Mouse (Mus musculus) olfactory bulb, adult 2 months (tissue): ENCODE results near the gene Gm17657. TPM values are rescaled to one million over a fixed set of nuclear protein-coding genes. Genes with fewer than 3 reads are reported as not detected.

Experiments
- H3K27ac ChIP-seq: fragments of 200-500 bp; 2 replicates; pipeline ENCODE4 v1.5.1; 2012; ENCODE audit warnings: low read depth, low read length; ENCODE audit not compliant: insufficient read depth
- H3K4me1 ChIP-seq: fragments of 200-500 bp; 2 replicates; pipeline ENCODE4 v1.6.1; 2012; ENCODE audit warnings: low read length; ENCODE audit not compliant: control insufficient read depth, insufficient read depth
- H3K4me3 ChIP-seq: fragments of 200-500 bp; 2 replicates; pipeline ENCODE4 v1.5.1; 2012; ENCODE audit warnings: mild to moderate bottlenecking, low read depth, low read length, moderate library complexity; ENCODE audit not compliant: insufficient read depth
- CTCF ChIP-seq: fragments of 200-500 bp; IDR thresholded peaks from 2 replicates; pipeline ENCODE4 v1.5.1; 2012; ENCODE audit warnings: low read depth, mild to moderate bottlenecking, low read length, moderate library complexity; ENCODE audit not compliant: insufficient read depth
- POLR2A ChIP-seq: fragments of 200-500 bp; IDR thresholded peaks from 2 replicates; pipeline ENCODE4 v1.6.1; 2012; ENCODE audit warnings: mild to moderate bottlenecking, low read depth, low read length, moderate library complexity; ENCODE audit not compliant: insufficient read depth
- WGBS: fragments of 180-500 bp; shearing (Covaris S2); methylation state at CpG from one replicate; pipeline ENCODE4 v1.1.7; 2018; 5-methylcytosine and 5-hydroxymethylcytosine counted together
- polyA plus RNA-seq: library from polyadenylated mRNA; stranded (reverse); fragments of >200 nt; gene quantifications from 2 replicates; pipeline ENCODE4 v1.2.4, GENCODE M21; 2012; ENCODE audit warnings: low replicate concordance; ENCODE audit not compliant: missing spikeins, insufficient read depth, insufficient read length

Gene Gm17657
- polyA plus RNA-seq, 1 experiment, result not detected

- no peak for TF ChIP-seq POLR2A
- TF ChIP-seq CTCF, result no peak
- WGBS, result 46% methylated on average over 6 of the region's 6 CpGs
- peaks cover 5% of the 10 kb centered on the region for H3K4me1 ChIP-seq
- H3K4me3 ChIP-seq, result no peak overlapping the region
- H3K27ac ChIP-seq, result no peak overlapping the region
Observed at GRCm38 (mm10) chr17:29551019-29551418, 1.6 kb upstream of the Gm17657 start.

DNA sequence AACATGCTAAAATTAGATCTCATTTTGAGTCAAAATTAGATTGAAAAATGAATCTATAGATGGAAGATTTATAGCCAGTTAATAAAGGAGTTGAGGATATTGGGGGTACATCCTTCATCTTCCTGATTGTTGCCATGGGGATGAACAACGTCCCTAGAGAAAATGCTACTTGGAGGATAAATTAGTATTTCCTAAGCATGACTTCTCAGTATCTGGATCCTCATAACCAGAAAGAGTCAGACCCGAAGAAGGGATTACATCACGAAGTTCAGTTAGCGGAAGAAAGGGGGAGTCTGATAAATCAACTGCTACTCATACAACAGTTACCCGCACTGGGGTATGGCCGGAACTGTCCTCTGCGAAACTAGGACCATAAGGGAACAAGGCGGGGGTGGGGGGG is 444 bp downstream of the Gm17657 start:
- H3K4me3 ChIP-seq, result no peak overlapping the region
- TF ChIP-seq CTCF (no peak), POLR2A (no peak)
- peaks cover 5% of the 10 kb centered on the region for H3K4me1 ChIP-seq
- 41% methylated on average over 8 of the region's 8 CpGs for WGBS
- H3K27ac ChIP-seq, result no peak overlapping the region

DNA sequence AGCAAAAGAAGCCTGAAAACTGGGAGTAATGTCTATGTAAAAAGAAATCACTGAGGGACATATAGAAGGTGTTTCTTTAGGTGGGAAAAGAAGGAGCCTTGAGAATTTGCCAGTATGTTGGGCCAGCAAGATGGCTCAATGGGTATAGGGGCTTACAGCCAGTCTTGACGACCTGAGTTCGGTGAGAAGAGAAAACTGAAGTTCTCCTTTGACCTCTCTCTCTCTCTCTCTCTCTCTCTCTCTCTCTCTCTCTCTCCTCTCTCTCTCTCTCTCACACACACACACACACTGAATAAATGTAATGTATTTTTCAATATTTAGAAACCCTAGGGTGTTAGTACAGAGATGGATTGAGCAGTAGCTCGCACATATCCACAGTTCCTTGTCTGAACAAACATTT is 944 bp downstream of the Gm17657 start:
- no peak overlapping the region for H3K27ac ChIP-seq
- TF ChIP-seq CTCF (no peak), POLR2A (no peak)
- H3K4me3 ChIP-seq, result no peak overlapping the region
- H3K4me1 ChIP-seq, result peaks cover 5% of the 10 kb centered on the region
- 73% methylated on average over 3 of the region's 3 CpGs for WGBS

GRCm38 (mm10) chr17:29545241-29545640 is 4.2 kb downstream of the Gm17657 start:
- Histone ChIP-seq H3K27ac (no peak overlapping the region), H3K4me3 (no peak overlapping the region), H3K4me1 (peaks cover 2% of the 10 kb centered on the region)
- WGBS, result 93% methylated on average over 5 of the region's 5 CpGs
- TF ChIP-seq POLR2A, result no peak
- TF ChIP-seq CTCF, result no peak

DNA sequence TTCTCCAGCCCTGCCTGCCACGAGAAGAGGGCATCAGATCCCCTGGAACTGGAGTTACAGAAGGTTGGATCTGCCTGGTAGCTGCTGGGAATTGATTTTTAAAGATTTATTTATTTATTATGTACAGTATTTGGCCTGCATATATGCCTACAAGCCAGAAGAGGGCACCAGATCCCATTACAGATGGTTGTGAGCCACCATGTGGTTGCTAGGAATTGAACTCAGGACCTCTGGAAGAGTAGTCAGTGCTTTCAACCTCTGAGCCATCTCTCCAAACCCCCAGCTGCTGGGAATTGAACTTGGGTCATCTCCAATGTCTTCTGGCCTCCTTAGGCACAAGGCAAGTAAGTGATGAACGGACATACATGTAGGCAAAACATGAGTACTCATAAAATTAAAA is 5.4 kb downstream of the Gm17657 start:
- Histone ChIP-seq H3K4me3 (no peak overlapping the region), H3K4me1 (no peaks in the 10 kb centered on the region), H3K27ac (no peak overlapping the region)
- TF ChIP-seq POLR2A, result no peak
- no peak for TF ChIP-seq CTCF
- 89% methylated on average over 2 of the region's 2 CpGs for WGBS

- Histone ChIP-seq H3K27ac (no peak overlapping the region), H3K4me1 (no peaks in the 10 kb centered on the region), H3K4me3 (no peak overlapping the region)
- 82% methylated on average over 19 of the region's 19 CpGs for WGBS
- TF ChIP-seq POLR2A (no peak), CTCF (no peak)
Observed at GRCm38 (mm10) chr17:29542831-29543690, 6.4 kb downstream of the Gm17657 start.

DNA sequence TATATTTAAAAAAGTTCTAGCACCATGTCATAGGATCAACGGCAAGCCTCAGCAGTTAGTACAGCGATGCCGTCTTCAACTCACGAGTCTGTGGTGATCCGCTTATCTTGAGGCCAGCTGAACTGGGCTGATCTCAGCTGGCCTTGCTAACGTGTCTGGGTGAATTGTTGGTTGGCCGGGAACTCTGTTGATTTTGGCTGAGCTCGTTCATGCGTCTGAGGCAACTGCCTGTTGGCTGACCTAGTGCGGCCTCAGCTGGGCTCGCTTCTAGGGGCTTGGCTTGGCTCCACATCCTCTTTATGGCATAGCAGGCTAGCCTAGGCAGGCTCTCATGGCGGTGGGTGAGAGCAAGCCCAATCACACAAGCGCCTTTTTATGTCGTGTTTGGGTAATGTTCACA is 8.0 kb downstream of the Gm17657 start:
- H3K4me3 ChIP-seq, result no peak overlapping the region
- TF ChIP-seq POLR2A (no peak), CTCF (no peak)
- 49% methylated on average over 14 of the region's 14 CpGs for WGBS

DNA sequence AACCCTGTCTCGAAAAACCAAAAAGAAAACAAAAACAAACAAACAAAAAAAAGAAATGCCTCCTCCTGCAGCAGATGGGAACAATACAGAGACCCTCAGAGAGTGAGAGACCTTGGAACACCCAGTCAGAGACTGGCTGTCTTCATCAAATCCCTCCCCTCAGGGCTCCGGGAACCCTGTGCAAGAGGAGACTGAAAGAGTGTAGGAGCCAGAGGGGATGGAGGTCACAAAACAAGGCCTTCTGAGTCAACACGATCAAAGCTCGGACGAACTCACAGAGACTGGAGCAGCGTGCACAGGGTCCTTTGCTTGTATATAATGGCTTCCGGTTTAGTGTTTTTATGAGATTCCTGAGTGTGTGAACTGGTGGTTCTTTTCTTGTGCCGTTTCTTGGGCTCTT is 9.0 kb downstream of the Gm17657 start:
- H3K27ac ChIP-seq, result no peak overlapping the region
- 93% methylated on average over 8 of the region's 8 CpGs for WGBS
- no peak for TF ChIP-seq CTCF
- TF ChIP-seq POLR2A, result no peak
- H3K4me3 ChIP-seq, result no peak overlapping the region
- no peaks in the 10 kb centered on the region for H3K4me1 ChIP-seq

More for the DNA sequence above, 8.0 kb downstream of the Gm17657 start:
- Histone ChIP-seq H3K4me1 (no peaks in the 10 kb centered on the region), H3K27ac (no peak overlapping the region)

DNA sequence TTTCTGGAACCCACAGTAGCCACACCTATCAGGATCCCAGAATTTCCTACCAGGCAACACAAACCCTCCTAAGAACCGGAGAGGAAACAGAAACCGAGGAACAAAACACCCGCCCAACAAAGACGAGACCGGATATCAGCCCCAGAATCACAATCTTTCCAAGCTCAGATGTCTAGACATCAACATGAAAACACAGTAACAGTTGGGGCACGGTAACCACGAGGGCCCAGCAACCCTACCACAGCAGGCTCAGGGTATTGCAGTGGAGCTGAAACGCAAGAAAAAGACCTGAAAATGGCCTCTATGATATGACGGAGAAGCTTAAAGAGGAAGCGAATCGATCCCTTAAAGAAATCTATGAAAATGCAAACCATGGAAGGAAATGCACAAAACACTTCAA is 15.6 kb downstream of the Gm17657 start:
- TF ChIP-seq CTCF, result no peak
- no peak for TF ChIP-seq POLR2A
- WGBS, result 91% methylated on average over 11 of the region's 11 CpGs
- Histone ChIP-seq H3K27ac (no peak overlapping the region), H3K4me1 (no peaks in the 10 kb centered on the region), H3K4me3 (no peak overlapping the region)

- 38% methylated on average over 10 of the region's 10 CpGs for WGBS
- Histone ChIP-seq H3K4me3 (no peak overlapping the region), H3K4me1 (no peaks in the 10 kb centered on the region), H3K27ac (no peak overlapping the region)
- TF ChIP-seq POLR2A, result no peak
- no peak for TF ChIP-seq CTCF
Observed at GRCm38 (mm10) chr17:29531757-29532384, 17.6 kb downstream of the Gm17657 start.
